Mouse (Mus musculus) adrenal gland, postnatal 10 days (tissue): ENCODE measurements at regions not wholly inside any gene's neighbourhood (a gene's known extent, or its start where the extent isn't known, plus 50 kb on each side); places are given as distances from the start of the nearest gene placed in this dataset.

Experiments
- DNase-seq: peaks from one replicate; pipeline ENCODE4 v3.0.0; 2021; ENCODE audit warnings: mixed read lengths

- no peak for DNase-seq
Observed at GRCm38 (mm10) chr19:52048378-52048978, 215.6 kb upstream of the Ins1 start.

DNA sequence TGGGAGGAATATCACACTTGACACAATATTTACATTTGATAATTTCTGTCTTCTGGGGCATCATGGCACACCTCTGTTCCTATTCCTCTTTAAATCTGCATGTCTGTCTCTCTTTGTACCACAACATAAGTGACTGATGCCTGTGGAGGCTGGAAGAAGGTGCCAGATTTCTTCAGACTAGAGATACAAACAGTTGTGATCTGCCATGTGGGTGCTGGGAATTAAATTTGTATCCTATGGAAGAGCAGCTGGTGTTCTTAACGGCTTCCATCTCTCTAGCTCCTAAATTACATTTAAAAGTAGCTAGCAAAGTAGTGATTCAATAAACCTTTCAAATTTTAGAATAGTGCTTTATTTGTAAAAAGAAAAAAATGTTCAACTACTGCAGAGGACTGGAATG, 195.3 kb upstream of the Ins1 start:
- no peak for DNase-seq

DNA sequence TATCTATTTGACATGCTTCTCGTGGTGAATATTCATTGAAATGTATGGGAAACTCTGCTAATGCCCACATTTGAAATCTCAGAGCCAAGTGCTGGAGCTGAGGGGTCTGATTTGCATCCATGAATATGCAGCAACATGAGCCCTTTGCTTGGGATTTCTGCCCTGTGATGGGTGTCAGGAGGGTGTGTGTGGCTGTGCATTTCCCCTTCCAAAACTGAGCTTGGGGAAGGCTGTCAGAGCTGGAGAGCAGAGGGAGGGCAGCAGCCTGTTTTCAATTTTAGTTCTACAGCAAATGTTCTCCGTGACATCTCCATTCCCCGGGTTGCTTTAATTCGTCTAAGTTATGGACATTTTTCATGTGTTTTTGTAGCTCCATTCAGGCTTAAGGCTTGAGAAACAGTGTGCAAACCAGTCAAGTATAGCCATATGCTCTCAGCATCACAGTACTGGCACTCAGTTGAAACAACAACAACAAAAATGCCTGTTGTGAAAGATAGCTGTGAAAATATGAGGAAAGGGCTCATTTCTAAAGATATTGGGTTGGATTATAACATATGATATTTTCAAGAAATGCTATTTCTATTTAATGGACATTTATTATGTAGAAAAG, 194.1 kb upstream of the Ins1 start:
- no peak for DNase-seq

DNA sequence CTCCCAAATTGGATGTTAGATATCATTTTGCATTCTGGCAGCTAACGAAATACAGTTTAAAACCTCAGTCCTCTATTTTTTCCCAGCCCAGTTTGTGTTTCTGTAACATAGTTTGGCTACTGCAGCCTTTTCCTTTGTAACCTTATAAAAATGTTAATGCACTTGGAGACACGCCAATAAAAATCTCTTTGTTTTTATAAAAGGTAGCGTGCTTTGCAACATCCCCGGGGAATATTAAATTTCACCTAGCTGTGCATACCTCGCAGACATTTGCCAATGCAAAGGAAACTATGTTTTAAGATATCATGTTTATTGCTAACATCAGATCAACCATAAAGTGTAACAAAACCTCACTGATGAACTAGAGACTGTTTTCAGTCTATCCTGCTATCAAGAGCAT, 192.9 kb upstream of the Ins1 start:
- DNase-seq: no peak

DNA sequence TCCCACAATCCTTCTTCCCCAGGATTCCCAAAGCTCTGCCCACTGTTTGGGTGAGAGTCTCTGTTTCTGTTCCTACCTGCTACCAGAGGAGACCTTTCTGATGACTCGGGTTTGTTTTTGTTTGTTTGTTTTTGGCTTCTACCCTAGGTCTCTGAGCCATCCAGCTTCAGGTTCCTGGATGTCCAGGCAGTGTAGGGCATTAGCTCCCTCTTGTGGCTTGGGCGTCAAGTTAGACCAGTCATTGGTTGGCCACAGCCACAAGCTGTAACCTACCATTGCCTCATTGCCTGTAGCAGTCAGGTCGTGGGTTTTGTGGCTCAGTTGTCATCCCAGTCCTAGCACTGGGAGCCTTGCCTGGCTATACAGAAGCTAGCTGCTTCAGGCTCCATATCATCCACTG, 185.1 kb upstream of the Ins1 start:
- DNase-seq: peak; percentile 18

DNA sequence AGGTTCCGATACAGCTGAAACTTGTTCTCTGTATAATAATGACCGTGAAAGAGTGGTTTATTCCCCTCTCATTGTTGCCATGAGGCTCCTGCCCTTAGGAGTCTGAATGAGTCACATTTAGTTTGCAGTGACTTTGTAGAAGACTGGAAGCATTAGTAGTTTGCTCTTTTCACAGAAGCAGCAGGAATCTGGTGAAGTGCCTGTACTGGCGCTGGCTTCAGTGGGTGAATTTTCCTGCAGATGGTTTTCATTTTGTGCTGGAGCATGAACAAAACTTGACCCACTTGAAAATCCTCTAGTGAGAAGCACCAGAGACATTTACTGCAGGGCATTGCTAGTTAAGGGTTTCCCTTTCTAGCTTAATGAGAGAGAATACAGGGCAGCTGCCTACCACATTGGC, 151.7 kb upstream of the Ins1 start:
- DNase-seq: no peak
